Mouse (Mus musculus): ENCODE data around the gene Mknk2. TPM values are rescaled to one million over a fixed set of nuclear protein-coding genes. Genes with fewer than 3 reads are reported as not detected.

The Mknk2 gene
- total and polyA plus RNA-seq, 3 experiments = 47.4 to 184 (median 87.1) TPM

GRCm38 (mm10) chr10:80675405-80676197 is 2.3 kb downstream of the Mknk2 start:
- peaks cover 49% of the 10 kb centered on the region for H3K79me2 ChIP-seq (ENCODE audit: control insufficient read depth, insufficient read depth, low read length, poor library complexity)
- peak overlapping the region; percentile 44 for H3K27ac ChIP-seq (ENCODE audit: control insufficient read depth, low read depth, low read length)
- peaks cover 9 to 31% of the 10 kb centered on the region in 2 experiments for H3K4me1 ChIP-seq (ENCODE audit: control insufficient read depth in 1 of 2, insufficient read depth in 2 of 2, low read length in 2 of 2)
- TF ChIP-seq MAFK (IDR thresholded peaks at IDR 0.05; ENCODE audit: borderline replicate concordance, low read depth, low read length) (no peak), ELF1 (IDR thresholded peaks at IDR 0.05; ENCODE audit: low read depth, low read length) (no peak), EP300 (IDR thresholded peaks at IDR 0.05; ENCODE audit: low read depth in 1 of 2, low read length in 2 of 2) (no peak), ZKSCAN1 (IDR thresholded peaks at IDR 0.05; ENCODE audit: low read depth, low read length) (no peak), MAZ (IDR thresholded peaks at IDR 0.05; ENCODE audit: low read depth, low read length) (0 out of 2 replicates have a peak, but pooled peaks have one; percentile 27), GATA1 (IDR thresholded peaks at IDR 0.05; ENCODE audit: low read depth, low read length) (no peak), BHLHE40 (IDR thresholded peaks at IDR 0.05; ENCODE audit: borderline replicate concordance, low read depth, low read length) (no peak), TCF12 (IDR thresholded peaks at IDR 0.05; ENCODE audit: low read depth, low read length) (no peak), POLR2A (IDR thresholded peaks at IDR 0.05; ENCODE audit: control insufficient read depth in 1 of 2, insufficient read depth in 1 of 2, low read depth in 1 of 2, low read length in 2 of 2, poor library complexity in 1 of 2) (no peak), CTCF (IDR thresholded peaks at IDR 0.05 in 2 of 3, conservative IDR thresholded peaks at IDR 0.05 in 1 of 3; ENCODE audit: control insufficient read depth in 1 of 3, insufficient read depth in 1 of 3, low read depth in 2 of 3, low read length in 3 of 3, poor library complexity in 1 of 3, severe bottlenecking in 1 of 3) (no peak), POLR2AphosphoS2 (IDR thresholded peaks at IDR 0.05; ENCODE audit: low read length) (no peak), MXI1 (IDR thresholded peaks at IDR 0.05; ENCODE audit: low read depth, low read length) (peak; percentile 16; the same call in 1 of the 2 replicates), RCOR1 (IDR thresholded peaks at IDR 0.05; ENCODE audit: low read depth, low read length) (no peak), SIN3A (IDR thresholded peaks at IDR 0.05; ENCODE audit: low read length) (peak; percentile 11), ZNF384 (IDR thresholded peaks at IDR 0.05; ENCODE audit: low read depth, low read length) (no peak), POLR2AphosphoS5 (IDR thresholded peaks at IDR 0.05; ENCODE audit: borderline replicate concordance, low read depth, low read length) (no peak)
- no peaks in the 10 kb centered on the region for H3K27me3 ChIP-seq (ENCODE audit: control insufficient read depth in 1 of 2, insufficient read depth in 2 of 2, low read length in 2 of 2)
- DNase-seq (ENCODE audit: low read depth, low spot score) = peak; percentile 66
- peak overlapping the region; percentile 80 to 95 for H3K4me3 ChIP-seq (ENCODE audit: control insufficient read depth in 1 of 2, insufficient read depth in 1 of 2, low read depth in 2 of 2, low read length in 2 of 2)
- H3K36me3 ChIP-seq (ENCODE audit: control insufficient read depth in 1 of 2, insufficient read depth in 2 of 2, low read length in 2 of 2) = peaks cover 0 to 25% of the 10 kb centered on the region in 2 experiments; a peak in 3 of 4 replicates
- no peaks in the 10 kb centered on the region for H3K9me3 ChIP-seq (replicated peaks; ENCODE audit: insufficient read depth, low read length)
- H3K9ac ChIP-seq (ENCODE audit: control insufficient read depth, low read depth, low read length, poor library complexity, severe bottlenecking) = peak overlapping the region; percentile 91

- peak overlapping the region; percentile 91 for H3K9ac ChIP-seq (ENCODE audit: control insufficient read depth, low read depth, low read length, poor library complexity, severe bottlenecking)
- H3K27me3 ChIP-seq (ENCODE audit: control insufficient read depth in 1 of 2, insufficient read depth in 2 of 2, low read length in 2 of 2) = no peaks in the 10 kb centered on the region
- peaks cover 7 to 25% of the 10 kb centered on the region in 2 experiments for H3K4me1 ChIP-seq (ENCODE audit: control insufficient read depth in 1 of 2, insufficient read depth in 2 of 2, low read length in 2 of 2)
- peaks cover 49% of the 10 kb centered on the region for H3K79me2 ChIP-seq (ENCODE audit: control insufficient read depth, insufficient read depth, low read length, poor library complexity)
- peak overlapping the region; percentile 44 for H3K27ac ChIP-seq (ENCODE audit: control insufficient read depth, low read depth, low read length)
- TF ChIP-seq MAZ (IDR thresholded peaks at IDR 0.05; ENCODE audit: low read depth, low read length) (no peak), JUND (IDR thresholded peaks at IDR 0.05; ENCODE audit: low read depth, low read length) (no peak), MXI1 (IDR thresholded peaks at IDR 0.05; ENCODE audit: low read depth, low read length) (peak; percentile 39; the same call in 1 of the 2 replicates)
- DNase-seq (ENCODE audit: low read depth, low spot score) = peak; percentile 66
- peaks cover 0 to 23% of the 10 kb centered on the region in 2 experiments; a peak in 3 of 4 replicates for H3K36me3 ChIP-seq (ENCODE audit: control insufficient read depth in 1 of 2, insufficient read depth in 2 of 2, low read length in 2 of 2)
- H3K4me3 ChIP-seq (ENCODE audit: control insufficient read depth in 1 of 2, insufficient read depth in 1 of 2, low read depth in 2 of 2, low read length in 2 of 2) = peak overlapping the region; percentile 80 to 95
- H3K9me3 ChIP-seq (replicated peaks; ENCODE audit: insufficient read depth, low read length) = no peaks in the 10 kb centered on the region
Observed at GRCm38 (mm10) chr10:80674851-80675404, 3.0 kb downstream of the Mknk2 start.

All from MEL (cell line).